Mouse (Mus musculus) lung, embryonic 15.5 days (tissue): Measurements from ENCODE around the gene Klkb1. TPM values are rescaled to one million over a fixed set of nuclear protein-coding genes. Genes with fewer than 3 reads are reported as not detected.

Source experiments
- ATAC-seq: fragments of 200-750 bp; cut with Nextera tagmentation; 2 replicates; pipeline ENCODE4 v1.8.0; 2017; ENCODE audit warnings: moderate number of reproducible peaks, borderline replicate concordance; ENCODE audit not compliant: low FRiP score, low TSS enrichment; ENCODE audit errors: extremely low read depth
- H3K27ac ChIP-seq: fragments of 300-500 bp; sonication (generic); 2 replicates; pipeline ENCODE4 v1.5.1; 2015; ENCODE audit warnings: moderate library complexity, mild to moderate bottlenecking, inconsistent platforms
- H3K27me3 ChIP-seq: fragments of 300-500 bp; sonication (generic); 2 replicates; pipeline ENCODE4 v1.6.1; 2015; ENCODE audit warnings: inconsistent platforms
- H3K36me3 ChIP-seq: fragments of 300-500 bp; sonication (generic); 2 replicates; pipeline ENCODE4 v1.6.1; 2015; ENCODE audit warnings: inconsistent platforms
- H3K4me1 ChIP-seq: fragments of 300-500 bp; sonication (generic); 2 replicates; pipeline ENCODE4 v1.6.1; 2015; ENCODE audit warnings: inconsistent platforms
- H3K4me2 ChIP-seq: fragments of 300-500 bp; sonication (generic); 2 replicates; pipeline ENCODE4 v1.6.1; 2015; ENCODE audit warnings: inconsistent platforms, mild to moderate bottlenecking, moderate library complexity
- H3K4me3 ChIP-seq: fragments of 300-500 bp; sonication (generic); 2 replicates; pipeline ENCODE4 v1.5.1; 2015; ENCODE audit warnings: mild to moderate bottlenecking, inconsistent platforms
- H3K9ac ChIP-seq: fragments of 300-500 bp; sonication (generic); 2 replicates; pipeline ENCODE4 v1.6.1; 2015; ENCODE audit warnings: inconsistent platforms
- H3K9me3 ChIP-seq: fragments of 300-500 bp; sonication (generic); 2 replicates; pipeline ENCODE4 v1.6.1; 2016; ENCODE audit warnings: inconsistent platforms
- WGBS: fragments of 180-500 bp; shearing (Covaris S2); methylation state at CpG from one replicate; pipeline ENCODE4 v1.1.7; 2015; 5-methylcytosine and 5-hydroxymethylcytosine counted together
- polyA plus RNA-seq: library from polyadenylated mRNA; unstranded; fragments of >200 nt; fragmentation: Nextera tagmentation; extraction: Ambion mirVana; gene quantifications from 2 replicates; pipeline ENCODE4 v1.2.1, GENCODE M21; 2015

Klkb1 gene
- polyA plus RNA-seq, 1 experiment from 2014 or later, result not detected

DNA sequence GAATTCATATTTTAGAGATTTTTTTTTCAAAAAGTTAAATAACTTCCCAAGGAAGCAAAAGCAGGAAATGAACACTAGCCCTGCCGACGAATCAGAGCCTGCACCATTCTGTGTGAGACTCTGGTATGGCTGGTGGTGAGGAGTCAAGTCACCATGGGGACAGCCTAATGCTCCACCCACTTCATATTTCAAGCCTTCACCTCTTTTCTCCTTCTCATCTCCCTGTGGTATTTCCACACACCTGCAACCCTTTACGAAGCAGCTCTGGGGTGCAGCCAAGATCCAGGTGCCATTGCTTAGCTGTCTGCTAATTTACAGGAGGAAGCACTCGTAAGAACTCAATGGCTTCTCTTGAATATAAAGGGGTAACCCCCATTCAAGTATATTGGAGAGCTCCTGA, 16.3 kb upstream of the Klkb1 start:
- H3K9me3 ChIP-seq, result no peaks in the 10 kb centered on the region
- H3K9ac ChIP-seq, result no peak overlapping the region
- WGBS, result 49% methylated on average over 4 of the region's 4 CpGs
- H3K27me3 ChIP-seq, result no peaks in the 10 kb centered on the region
- no peaks in the 10 kb centered on the region for H3K36me3 ChIP-seq
- ATAC-seq, result no peak
- H3K4me2 ChIP-seq, result no peak overlapping the region
- no peak overlapping the region for H3K4me3 ChIP-seq
- H3K27ac ChIP-seq, result no peak overlapping the region
- no peaks in the 10 kb centered on the region for H3K4me1 ChIP-seq

DNA sequence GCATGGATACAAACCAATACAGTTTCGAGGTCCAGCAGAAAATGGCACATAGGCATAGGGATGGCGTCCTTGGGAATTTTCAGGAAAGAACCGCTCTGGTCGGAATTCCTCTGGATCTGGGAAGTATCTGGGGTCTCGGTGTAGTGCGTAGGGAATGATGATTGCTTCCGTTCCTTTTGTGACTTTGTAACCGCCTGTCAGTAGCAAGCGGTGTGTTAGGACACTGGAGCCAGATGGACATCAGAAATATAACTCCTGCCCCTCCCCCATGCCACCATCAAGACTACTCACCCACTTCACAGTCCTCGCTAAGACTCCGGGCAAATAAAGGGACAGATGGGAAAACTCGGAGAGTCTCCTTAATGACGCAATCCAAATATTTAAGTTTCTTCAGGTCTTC, 13.7 kb upstream of the Klkb1 start, which contains the start of gene Gm45753:
Gene Gm45753 (minus strand): TSS at position 101 of the 400 bp plus-strand sequence.
- Histone ChIP-seq H3K27ac (no peak within 1 kb of the TSS), H3K9me3 (no peaks in the 10 kb centered on the region), H3K4me2 (no peak within 1 kb of the TSS), H3K4me3 (no peak within 1 kb of the TSS), H3K9ac (no peak within 1 kb of the TSS), H3K27me3 (no peaks in the 10 kb centered on the region), H3K4me1 (no peaks in the 10 kb centered on the region), H3K36me3 (no peaks in the 10 kb centered on the region)
- 60% methylated on average over 13 of the region's 13 CpGs for WGBS
- no peak for ATAC-seq

DNA sequence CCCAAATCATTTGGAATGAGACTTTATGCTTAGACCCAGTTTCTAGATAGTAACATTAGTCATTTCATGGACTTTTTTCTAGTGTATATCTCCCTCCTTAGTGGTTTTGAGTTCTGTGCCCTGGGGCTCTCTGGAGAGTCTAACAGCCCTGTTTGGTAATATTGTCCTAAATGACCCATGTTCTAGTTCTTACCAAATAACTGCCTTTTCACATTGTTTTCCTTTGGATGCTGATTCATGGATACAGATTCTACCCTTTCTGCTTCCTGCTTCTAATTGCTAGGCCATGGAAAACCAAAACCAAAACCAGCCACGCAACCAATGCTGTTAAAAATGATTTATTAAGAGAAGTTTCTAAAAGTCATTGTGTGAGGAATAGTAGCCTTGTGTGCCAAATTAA, 10.8 kb upstream of the Klkb1 start:
- Histone ChIP-seq H3K4me3 (no peak overlapping the region), H3K9me3 (no peaks in the 10 kb centered on the region), H3K4me2 (no peak overlapping the region), H3K4me1 (no peaks in the 10 kb centered on the region), H3K36me3 (no peaks in the 10 kb centered on the region), H3K9ac (no peak overlapping the region), H3K27me3 (no peaks in the 10 kb centered on the region), H3K27ac (no peak overlapping the region)
- no peak for ATAC-seq
- WGBS, result 75% methylated on average over 1 of the region's 1 CpGs

- Histone ChIP-seq H3K27ac (no peak overlapping the region), H3K9ac (no peak overlapping the region), H3K4me1 (no peaks in the 10 kb centered on the region), H3K4me3 (no peak overlapping the region), H3K36me3 (no peaks in the 10 kb centered on the region), H3K27me3 (no peaks in the 10 kb centered on the region), H3K4me2 (no peak overlapping the region), H3K9me3 (no peaks in the 10 kb centered on the region)
- WGBS, result 88% methylated on average over 3 of the region's 3 CpGs
- ATAC-seq, result no peak
Observed at GRCm38 (mm10) chr8:45304354-45304753, 9.7 kb upstream of the Klkb1 start.

DNA sequence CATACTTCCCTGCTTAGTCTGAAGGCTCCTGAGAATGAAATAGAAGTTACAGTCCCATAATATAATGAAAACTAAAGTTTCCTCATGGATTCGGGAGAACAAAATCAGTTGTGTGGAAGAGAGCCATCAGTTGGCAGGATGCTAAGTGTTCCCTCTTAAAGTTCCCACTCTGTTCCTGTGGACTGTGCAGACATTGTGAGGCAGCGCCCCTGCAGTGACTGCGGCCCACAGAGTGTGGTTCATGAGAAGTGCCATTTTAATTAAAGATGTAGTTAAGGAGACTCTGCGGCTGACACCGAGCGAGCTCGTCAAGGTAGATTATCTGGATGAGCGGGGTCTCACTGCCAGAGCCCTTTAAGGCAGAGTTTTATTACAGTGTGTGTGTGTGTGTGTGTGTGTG, 7.7 kb upstream of the Klkb1 start:
- no peaks in the 10 kb centered on the region for H3K9me3 ChIP-seq
- H3K4me1 ChIP-seq, result no peaks in the 10 kb centered on the region
- no peak overlapping the region for H3K4me3 ChIP-seq
- H3K4me2 ChIP-seq, result no peak overlapping the region
- ATAC-seq, result no peak
- H3K27me3 ChIP-seq, result no peaks in the 10 kb centered on the region
- no peaks in the 10 kb centered on the region for H3K36me3 ChIP-seq
- H3K9ac ChIP-seq, result no peak overlapping the region
- no peak overlapping the region for H3K27ac ChIP-seq
- WGBS, result 77% methylated on average over 8 of the region's 8 CpGs

GRCm38 (mm10) chr8:45295276-45295675, 617 bp upstream of the Klkb1 start:
- no peaks in the 10 kb centered on the region for H3K36me3 ChIP-seq
- H3K4me3 ChIP-seq, result no peak overlapping the region
- no peaks in the 10 kb centered on the region for H3K4me1 ChIP-seq
- 89% methylated on average over 6 of the region's 6 CpGs for WGBS
- H3K9me3 ChIP-seq, result no peaks in the 10 kb centered on the region
- no peak overlapping the region for H3K9ac ChIP-seq
- H3K27ac ChIP-seq, result no peak overlapping the region
- no peak overlapping the region for H3K4me2 ChIP-seq
- H3K27me3 ChIP-seq, result no peaks in the 10 kb centered on the region
- no peak for ATAC-seq

GRCm38 (mm10) chr8:45291790-45292189, 2.9 kb downstream of the Klkb1 start:
- no peak overlapping the region for H3K27ac ChIP-seq
- no peak for ATAC-seq
- H3K9me3 ChIP-seq, result no peaks in the 10 kb centered on the region
- no peak overlapping the region for H3K9ac ChIP-seq
- no peak overlapping the region for H3K4me2 ChIP-seq
- no peaks in the 10 kb centered on the region for H3K36me3 ChIP-seq
- no peak overlapping the region for H3K4me3 ChIP-seq
- no peaks in the 10 kb centered on the region for H3K4me1 ChIP-seq
- 87% methylated on average over 2 of the region's 2 CpGs for WGBS
- no peaks in the 10 kb centered on the region for H3K27me3 ChIP-seq

- Histone ChIP-seq H3K9me3 (no peaks in the 10 kb centered on the region), H3K4me2 (no peak overlapping the region), H3K36me3 (no peaks in the 10 kb centered on the region), H3K4me1 (no peaks in the 10 kb centered on the region), H3K4me3 (no peak overlapping the region), H3K27me3 (no peaks in the 10 kb centered on the region), H3K9ac (no peak overlapping the region), H3K27ac (no peak overlapping the region)
- ATAC-seq, result no peak
- 71% methylated on average over 8 of the region's 8 CpGs for WGBS
Observed at GRCm38 (mm10) chr8:45281630-45282029, 13.0 kb downstream of the Klkb1 start.

DNA sequence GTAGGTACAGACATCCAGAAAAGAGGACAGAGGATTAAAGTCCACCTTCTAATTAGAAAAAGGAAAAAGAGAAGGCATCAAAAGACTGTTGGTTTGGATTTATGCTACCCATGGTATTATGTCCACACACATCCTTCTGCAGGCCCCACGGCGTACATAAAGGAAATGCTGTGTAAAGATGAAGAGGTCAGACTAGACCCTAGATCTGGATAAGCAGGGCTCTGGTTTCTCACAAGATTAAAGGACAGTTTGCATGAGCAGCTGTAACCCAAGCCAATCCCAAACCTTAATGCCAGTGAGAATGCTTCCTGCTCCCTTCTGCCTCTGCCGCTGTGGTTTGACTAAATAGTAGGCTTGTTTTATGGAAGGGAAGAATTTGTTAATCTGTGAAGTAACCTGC, 17.2 kb downstream of the Klkb1 start:
- no peak overlapping the region for H3K9ac ChIP-seq

DNA sequence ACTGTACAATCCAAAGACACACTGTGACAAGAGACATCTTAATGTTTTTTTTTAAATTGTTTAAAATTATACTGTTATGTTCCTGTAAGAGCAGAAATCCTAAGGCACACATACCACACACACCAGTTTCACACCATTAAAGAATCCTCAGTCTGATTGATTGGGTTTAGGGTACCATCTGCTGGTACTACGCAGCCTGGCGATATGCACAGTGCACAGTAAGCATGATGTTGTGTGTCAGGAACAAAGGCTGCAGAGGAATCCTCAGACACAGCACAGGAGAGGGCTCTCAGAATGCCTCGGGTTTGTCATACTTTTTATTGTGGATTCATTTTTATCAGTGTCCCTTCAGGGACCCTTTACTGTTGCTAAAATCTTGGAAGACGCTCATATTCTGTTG, 20.3 kb downstream of the Klkb1 start:
- no peak overlapping the region for H3K4me3 ChIP-seq
- H3K9me3 ChIP-seq, result no peaks in the 10 kb centered on the region
- H3K4me1 ChIP-seq, result no peaks in the 10 kb centered on the region
- no peaks in the 10 kb centered on the region for H3K36me3 ChIP-seq
- 66% methylated on average over 4 of the region's 4 CpGs for WGBS
- no peaks in the 10 kb centered on the region for H3K27me3 ChIP-seq
- H3K4me2 ChIP-seq, result no peak overlapping the region
- no peak overlapping the region for H3K9ac ChIP-seq
- no peak overlapping the region for H3K27ac ChIP-seq
- no peak for ATAC-seq

More for the DNA sequence above, 17.2 kb downstream of the Klkb1 start:
- no peaks in the 10 kb centered on the region for H3K9me3 ChIP-seq
- no peaks in the 10 kb centered on the region for H3K27me3 ChIP-seq
- H3K4me3 ChIP-seq, result no peak overlapping the region
- WGBS, result 62% methylated on average over 3 of the region's 3 CpGs
- no peaks in the 10 kb centered on the region for H3K36me3 ChIP-seq
- no peak overlapping the region for H3K27ac ChIP-seq
- H3K4me2 ChIP-seq, result no peak overlapping the region
- H3K4me1 ChIP-seq, result no peaks in the 10 kb centered on the region
- ATAC-seq, result no peak

DNA sequence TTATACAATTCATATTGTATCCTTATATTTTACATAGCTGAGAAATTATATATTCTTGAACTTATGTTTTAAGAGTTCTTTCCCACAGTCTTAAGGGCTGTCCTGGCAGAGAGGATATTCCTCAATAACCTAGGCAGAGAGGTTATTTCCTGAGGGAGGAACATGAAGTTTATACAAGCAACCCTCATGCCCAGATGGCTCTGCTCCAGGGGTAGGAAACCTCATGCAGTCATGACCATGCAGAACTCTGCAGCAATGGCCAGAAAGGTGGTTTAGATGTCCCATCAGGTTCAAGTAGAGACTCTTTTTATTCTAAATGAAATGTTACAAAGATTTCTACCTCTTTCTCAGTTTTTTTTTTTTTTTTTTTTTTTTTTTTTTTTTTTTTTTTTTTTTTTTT, 25.6 kb downstream of the Klkb1 start:
- Histone ChIP-seq H3K9ac (no peak overlapping the region), H3K4me2 (no peak overlapping the region), H3K9me3 (no peaks in the 10 kb centered on the region; the same call in 1 of the 2 replicates), H3K27me3 (no peaks in the 10 kb centered on the region), H3K4me1 (peaks cover 12% of the 10 kb centered on the region), H3K27ac (no peak overlapping the region), H3K4me3 (no peak overlapping the region), H3K36me3 (no peaks in the 10 kb centered on the region)
- ATAC-seq, result no peak

DNA sequence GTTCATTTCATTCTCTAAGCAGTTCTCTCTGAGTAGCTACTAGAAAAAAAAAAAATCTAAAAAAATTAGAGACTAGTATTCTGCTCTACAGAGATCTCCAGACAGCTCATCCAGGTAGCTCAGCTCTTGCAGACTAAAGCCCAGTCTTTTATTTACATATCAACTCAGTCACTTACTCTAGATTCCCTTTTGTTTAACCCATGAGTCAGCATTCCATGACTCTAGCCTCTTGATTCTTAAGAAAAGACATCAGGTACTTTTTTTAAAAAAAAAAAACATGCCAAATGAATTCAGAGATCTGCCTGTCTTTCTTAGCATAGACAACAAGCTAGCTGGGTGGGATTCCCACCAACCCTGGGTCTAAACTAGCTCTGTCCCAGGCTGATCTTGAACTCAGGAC, 26.2 kb downstream of the Klkb1 start:
- Histone ChIP-seq H3K4me2 (no peak overlapping the region), H3K36me3 (no peaks in the 10 kb centered on the region), H3K27ac (no peak overlapping the region), H3K27me3 (no peaks in the 10 kb centered on the region), H3K9ac (no peak overlapping the region), H3K9me3 (no peaks in the 10 kb centered on the region; the same call in 1 of the 2 replicates), H3K4me1 (peaks cover 12% of the 10 kb centered on the region), H3K4me3 (no peak overlapping the region)
- no peak for ATAC-seq
